Mouse (Mus musculus) ovary, postnatal 36 days (tissue): ENCODE measurements around the gene Clic5.

Source experiments
- DNase-seq: peaks from one replicate; pipeline ENCODE4 v3.0.0; 2022; ENCODE audit warnings: low spot score, mixed read lengths

Clic5 gene

DNA sequence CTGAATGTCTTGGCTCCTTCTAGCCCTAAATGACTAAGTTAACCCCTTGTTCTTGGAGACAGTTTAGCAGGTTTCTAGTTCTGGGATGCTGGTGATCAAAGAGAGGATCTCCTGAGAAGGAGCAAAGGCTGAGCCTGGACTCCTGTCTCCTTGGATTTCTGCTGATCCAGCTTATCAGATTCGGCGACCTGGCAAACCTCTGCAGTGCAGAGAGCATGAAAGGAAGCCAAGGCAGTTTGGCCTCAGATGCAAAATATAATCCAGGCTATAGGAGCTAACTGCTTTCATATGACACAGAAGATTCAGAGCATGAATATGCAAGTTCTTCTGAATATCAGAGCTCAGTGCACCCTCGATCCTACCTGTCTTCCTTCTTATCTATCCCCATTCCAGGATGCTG lies 83.0 kb downstream of the Clic5 start:
- no peak for DNase-seq

DNA sequence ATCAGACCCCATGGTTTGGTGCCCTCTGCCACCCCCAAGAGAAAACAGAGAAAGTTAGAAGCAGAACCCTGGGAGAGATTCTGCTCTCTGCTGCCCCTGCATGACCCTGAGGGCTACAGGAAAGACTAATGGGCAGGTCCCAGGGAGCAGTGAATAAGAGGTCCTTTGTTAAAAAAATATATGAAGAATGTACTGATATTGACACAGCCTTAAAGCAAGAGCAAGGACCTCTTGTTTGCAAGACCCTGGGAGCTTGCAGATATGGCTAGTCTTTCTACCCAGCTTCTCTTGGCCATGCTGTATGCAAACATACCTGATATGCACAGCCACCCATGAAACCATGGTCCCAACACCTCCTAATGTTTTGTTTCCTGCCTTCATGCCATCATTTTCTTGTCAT lies 86.4 kb downstream of the Clic5 start:
- no peak for DNase-seq

DNA sequence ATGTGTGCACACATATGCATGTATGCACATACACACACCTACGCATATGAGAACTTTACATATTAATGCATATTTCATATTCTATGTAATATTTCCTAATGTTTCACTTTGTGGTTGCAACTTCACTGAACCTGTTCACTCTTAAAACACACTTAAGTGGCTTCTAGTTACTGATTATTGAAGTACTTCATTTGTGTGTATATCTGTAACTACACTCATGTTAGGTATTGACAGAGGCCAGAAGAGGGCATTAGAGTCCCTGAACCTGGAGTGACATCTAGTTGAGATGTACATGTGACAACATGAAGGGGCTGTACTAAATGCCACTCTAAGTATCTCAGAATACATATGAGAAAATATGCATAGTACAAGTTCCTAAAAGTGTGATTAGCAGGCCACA lies 99.9 kb downstream of the Clic5 start:
- no peak for DNase-seq

DNA sequence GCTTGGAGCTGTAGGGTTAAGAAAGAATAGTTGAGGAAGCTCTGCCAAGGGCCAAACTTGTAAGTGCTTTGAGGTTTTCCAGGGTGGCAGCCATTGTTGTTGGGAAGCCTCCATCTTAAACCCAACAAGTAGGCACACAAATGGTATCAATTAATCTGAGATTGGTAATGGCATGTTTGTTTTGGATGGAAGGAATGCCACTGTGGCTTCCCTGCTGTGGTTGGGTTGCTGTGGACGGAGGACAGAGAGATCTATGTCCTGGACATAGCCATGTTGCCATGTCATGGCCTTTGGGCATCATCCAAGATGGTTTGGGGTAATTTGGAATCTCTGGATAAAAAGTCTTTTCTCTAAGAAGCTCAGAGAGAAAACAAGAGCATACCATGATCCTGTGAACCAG lies 108.8 kb downstream of the Clic5 start:
- DNase-seq, result no peak

DNA sequence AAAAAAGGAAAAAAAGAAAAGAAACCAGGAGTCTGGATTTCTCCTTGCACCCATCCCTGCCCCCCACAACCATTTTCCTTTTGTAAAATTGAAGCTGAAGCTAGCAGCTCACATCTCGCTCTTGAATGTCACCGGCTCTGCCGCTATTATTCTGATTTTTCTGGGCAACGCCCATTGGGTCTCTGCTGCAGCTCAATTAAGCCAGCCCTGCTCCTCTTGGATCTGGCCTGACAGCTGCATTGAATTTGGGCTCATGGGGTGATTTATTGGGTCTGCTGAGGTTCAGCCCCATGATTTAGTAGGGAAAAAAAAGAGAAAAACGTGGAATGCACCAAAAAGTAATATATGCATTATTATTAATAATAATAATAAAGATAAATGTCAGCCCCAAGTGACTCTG lies 111.9 kb downstream of the Clic5 start:
- DNase-seq, result no peak

DNA sequence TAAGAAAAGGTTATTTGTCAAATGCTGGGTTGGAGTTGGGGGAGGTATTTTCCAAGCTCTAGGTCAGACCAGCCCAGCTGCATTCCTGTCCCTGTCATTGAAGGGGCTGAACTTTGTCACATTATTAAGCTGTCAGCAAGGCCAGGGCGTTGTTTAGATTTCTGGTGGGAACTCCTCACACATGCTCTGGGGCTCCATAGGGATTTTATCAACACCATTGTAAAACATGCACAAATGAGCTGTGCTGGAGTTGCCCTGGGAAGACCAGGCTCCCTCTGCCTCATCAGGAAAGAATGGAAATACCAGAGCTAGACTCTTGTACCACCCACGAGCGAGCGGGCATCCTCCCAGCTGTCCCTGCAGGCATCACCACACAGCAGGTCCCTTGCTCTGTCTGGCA lies 112.3 kb downstream of the Clic5 start:
- DNase-seq, result no peak

DNA sequence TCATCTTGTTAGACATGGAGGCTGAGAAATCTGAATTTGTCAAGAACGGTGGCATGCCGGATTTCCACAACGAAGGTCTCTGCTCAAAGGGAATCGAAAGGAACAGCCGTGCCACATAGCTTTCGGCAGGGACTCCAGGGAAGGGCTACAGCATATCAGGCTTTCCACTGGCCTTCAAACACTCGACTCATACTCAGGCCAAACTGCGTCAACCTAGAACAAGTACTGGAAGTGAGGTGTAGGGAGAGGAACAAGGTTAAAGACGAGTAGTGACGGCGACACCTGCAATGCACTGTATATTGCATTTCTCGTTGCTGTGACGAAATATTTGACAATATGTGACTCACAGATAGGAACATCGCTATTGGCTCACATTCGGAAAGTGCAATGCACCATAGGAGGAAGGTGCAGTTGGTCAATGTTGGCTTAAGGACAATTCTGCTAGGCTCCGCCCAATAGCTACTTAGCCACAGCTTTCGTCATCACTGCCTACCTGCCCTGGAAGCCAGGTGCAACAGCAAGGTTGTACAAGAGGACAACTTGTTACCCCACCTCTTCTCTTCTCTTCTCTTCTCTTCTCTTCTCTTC lies 112.9 kb downstream of the Clic5 start:
- DNase-seq, result no peak

DNA sequence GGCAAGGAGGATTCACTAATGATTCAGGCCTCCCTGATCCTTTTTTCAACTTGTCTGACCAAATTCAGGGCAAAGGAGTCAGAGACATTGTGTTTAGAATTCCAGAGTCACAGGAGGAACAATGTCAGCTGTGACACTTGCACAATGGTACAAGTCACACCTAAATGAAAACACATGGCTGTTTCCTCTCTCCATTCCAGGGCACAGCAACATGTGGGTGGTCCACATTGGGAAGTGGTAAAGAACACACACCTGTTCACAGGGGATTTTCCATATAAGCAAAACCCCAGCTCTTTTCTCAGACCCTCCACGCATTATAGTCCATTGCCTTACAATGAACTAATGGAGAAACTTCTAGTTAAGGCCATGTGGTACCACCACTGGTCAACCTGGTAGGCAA lies 115.7 kb downstream of the Clic5 start:
- DNase-seq, result no peak

DNA sequence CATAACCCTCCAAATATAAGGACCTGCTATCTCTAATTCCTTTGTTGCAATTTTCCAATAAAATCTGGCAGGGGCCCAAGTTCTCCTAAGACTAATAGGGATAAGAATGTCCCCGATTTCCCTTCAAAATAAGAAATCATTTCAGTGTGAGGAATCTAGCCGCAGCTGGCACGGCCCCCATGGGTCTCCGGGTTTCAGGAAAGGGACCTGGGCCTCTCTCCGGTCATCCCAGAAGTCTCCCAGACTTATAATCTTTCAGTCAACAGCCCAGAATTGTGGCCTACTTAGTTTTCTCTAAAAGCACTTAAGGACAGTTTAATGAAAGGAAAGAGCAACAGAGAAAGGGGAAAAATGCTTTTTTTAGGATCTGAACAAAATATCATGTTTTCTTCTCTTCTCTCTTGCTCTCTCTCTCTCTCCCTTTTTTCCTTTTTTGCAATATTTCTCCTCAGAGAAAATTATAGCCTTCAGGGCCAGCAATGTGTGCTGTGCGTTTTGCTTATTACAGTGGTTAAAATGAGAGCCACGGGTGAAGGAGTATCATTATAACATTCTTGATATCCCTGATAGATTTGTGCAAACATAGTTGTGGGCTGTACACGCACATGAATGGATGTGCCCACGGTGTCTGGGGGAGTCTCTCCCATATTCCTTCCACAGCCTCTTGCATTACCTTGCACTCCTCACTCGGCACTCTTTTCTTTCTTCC lies 121.7 kb downstream of the Clic5 start:
- no peak for DNase-seq

DNA sequence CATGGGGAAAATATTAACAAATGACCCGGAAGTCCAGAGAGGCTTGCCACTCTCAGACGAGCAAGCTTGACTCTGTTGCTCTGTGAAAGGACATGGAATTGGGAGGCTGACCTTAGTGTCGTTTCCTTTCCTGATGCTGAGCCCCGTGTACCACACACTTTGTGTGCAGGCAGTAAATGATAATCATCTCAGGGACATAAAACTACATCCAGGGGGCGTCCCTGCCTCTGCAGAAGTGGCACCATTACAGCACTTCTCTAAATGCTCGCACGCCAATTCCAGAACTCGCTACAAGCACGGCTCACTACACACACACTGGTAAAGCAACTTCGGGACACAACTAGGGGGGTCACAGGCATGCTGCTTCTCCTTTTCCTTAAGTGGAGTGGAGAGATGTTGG lies 136.9 kb downstream of the Clic5 start:
- no peak for DNase-seq

DNA sequence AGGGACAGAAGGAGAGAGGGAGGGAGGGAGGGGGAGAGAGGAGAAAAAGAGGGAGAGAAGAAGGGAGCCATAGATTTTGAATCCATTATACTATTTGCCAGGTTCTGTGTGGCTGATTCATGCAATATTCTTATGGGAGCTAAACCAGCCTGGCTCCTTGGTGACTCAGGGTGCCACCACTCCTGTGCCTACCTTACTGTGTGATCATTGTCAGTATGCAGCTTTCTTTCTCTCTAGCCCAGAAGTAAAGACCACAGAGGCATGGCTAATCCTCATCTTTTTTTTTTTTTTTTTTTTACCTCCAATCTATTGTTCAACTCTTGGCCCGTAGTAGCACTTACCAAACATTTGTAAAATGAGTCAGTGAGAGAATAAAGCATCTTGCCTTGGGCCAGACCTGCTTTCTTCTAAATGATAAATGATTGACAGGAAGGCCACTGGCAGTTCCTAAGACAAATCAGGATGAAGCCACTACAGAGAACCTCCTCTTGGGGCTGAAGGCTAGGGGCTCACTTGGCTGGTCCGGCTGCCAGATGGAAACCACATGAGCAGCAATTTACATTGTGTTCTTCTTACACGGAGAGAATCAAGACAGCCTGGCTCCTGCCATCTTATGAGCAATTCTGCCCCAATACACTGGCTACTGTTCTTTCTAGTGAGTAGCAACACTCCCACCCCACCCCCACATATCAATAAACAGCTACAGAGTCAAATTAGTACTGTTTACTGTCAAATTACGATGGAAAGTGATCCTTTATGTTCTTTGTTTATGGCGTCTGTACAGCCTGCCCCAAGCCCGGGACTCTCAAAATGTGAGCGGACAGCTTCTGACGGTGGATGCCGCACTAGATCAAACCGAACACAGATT lies 139.1 kb downstream of the Clic5 start:
- DNase-seq, result no peak

DNA sequence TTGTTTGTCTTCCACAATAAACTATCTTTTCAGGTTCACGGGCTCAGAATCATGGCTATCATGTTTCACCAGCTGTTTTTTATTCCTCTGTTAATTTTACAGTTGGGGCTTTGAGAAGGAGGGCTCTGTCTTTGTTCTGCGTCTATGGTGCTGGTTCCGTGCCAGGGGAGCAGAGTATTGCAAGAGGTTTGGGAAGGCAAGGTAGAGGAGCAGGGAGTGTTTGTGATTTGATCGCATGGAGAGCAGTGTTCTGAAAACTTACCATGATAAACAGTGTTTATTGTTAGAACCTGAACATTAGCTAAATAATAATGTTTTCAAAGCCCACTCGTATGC lies 139.7 kb downstream of the Clic5 start:
- DNase-seq, result no peak
